Comparison of ENCODE assay signal across 16 mouse cellular contexts in the genomic region with DNA sequence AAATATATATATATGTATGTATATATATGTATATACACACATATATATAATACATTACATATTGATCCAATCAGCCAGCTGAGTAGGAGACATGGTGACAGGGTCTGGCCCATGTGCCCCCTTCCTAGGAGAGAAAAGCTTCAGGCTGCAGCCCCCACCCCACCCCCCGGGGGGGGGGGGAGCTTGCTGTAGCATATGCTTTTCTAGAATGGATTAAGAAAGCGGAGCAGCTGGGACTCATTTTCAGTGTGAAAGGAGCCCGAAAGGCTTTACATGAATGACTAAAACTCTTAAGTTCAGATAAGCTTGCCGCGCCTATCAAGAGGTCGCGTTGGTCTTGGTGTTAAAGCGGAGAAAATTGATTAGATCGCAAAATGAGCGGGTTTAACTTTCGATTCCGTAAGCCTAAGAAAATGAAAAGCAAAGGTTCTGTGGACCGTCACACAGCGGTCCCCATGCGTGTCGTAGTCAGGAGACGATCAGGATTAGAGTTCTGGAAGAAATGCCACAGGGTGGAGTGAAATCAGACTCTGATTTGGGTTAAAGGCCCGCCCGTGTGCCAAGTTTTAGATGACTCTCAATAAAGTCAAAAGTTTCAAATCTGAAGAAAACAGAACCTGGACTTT.
DNase-seq lines count a peak whose midpoint lies in the region; ATAC-seq lines count a peak whose summit lies in the region.
"Had no signal": no experiment of that assay in that cellular context is flagged by ENCODE, and none has a peak within 500 bp of the region (broad histone marks: within the 10 kb centered on the region; RNA-seq: fewer than 3 reads in every experiment).

No protein-coding gene starts in this region.

- no peaks in the 10 kb centered on the region for H3K27me3 ChIP-seq in embryonic facial prominence, embryonic 15.5 days
- no peaks in the 10 kb centered on the region for H3K27me3 ChIP-seq in midbrain, embryonic 10.5 days (ENCODE audit: low read depth, poor library complexity, severe bottlenecking)
- no peaks in the 10 kb centered on the region for H3K27me3 ChIP-seq in neural tube, embryonic 12.5 days (replicated peaks)
- H3K27me3 ChIP-seq in forebrain, embryonic 16.5 days (replicated peaks; ENCODE audit: control insufficient read depth, insufficient read depth, low read length) = no peaks in the 10 kb centered on the region
- H3K27me3 ChIP-seq: kidney, embryonic 15.5 days; limb, embryonic 12.5 days had no signal

- H3K4me1 ChIP-seq in embryonic facial prominence, embryonic 15.5 days = no peaks in the 10 kb centered on the region
- H3K4me1 ChIP-seq in midbrain, embryonic 10.5 days = peaks cover 14% of the 10 kb centered on the region
- 0 out of 2 replicates have a peak, but pooled peaks cover 7% of the 10 kb centered on the region for H3K4me1 ChIP-seq in neural tube, embryonic 12.5 days
- H3K4me1 ChIP-seq in forebrain, embryonic 16.5 days (replicated peaks; ENCODE audit: control insufficient read depth, insufficient read depth, low read length) = peaks cover 4% of the 10 kb centered on the region
- H3K4me1 ChIP-seq: kidney, embryonic 15.5 days; limb, embryonic 12.5 days had no signal

- no peaks in the 10 kb centered on the region for H3K9me3 ChIP-seq in embryonic facial prominence, embryonic 15.5 days (replicated peaks)
- H3K9me3 ChIP-seq in midbrain, embryonic 10.5 days (replicated peaks) = no peaks in the 10 kb centered on the region
- no peaks in the 10 kb centered on the region for H3K9me3 ChIP-seq in neural tube, embryonic 12.5 days
- H3K9me3 ChIP-seq in forebrain, embryonic 16.5 days (ENCODE audit: control insufficient read depth, low read length) = no peaks in the 10 kb centered on the region
- H3K9me3 ChIP-seq: kidney, embryonic 15.5 days; limb, embryonic 12.5 days had no signal

- peak overlapping the region; percentile 30; the same call in 1 of the 2 replicates for H3K4me2 ChIP-seq in embryonic facial prominence, embryonic 15.5 days (replicated peaks)
- H3K4me2 ChIP-seq in neural tube, embryonic 12.5 days (replicated peaks) = 0 out of 2 replicates have a peak overlapping the region, but pooled peaks have one; percentile 18
- no peak overlapping the region for H3K4me2 ChIP-seq in forebrain, embryonic 16.5 days (ENCODE audit: low read length)
- H3K4me2 ChIP-seq: kidney, embryonic 15.5 days; limb, embryonic 12.5 days had no signal

- no peaks in the 10 kb centered on the region for H3K36me3 ChIP-seq in embryonic facial prominence, embryonic 15.5 days
- no peaks in the 10 kb centered on the region for H3K36me3 ChIP-seq in midbrain, embryonic 10.5 days
- H3K36me3 ChIP-seq in neural tube, embryonic 12.5 days = no peaks in the 10 kb centered on the region
- H3K36me3 ChIP-seq in forebrain, embryonic 16.5 days (ENCODE audit: control insufficient read depth, insufficient read depth) = no peaks in the 10 kb centered on the region
- H3K36me3 ChIP-seq: G1E; kidney, embryonic 15.5 days; limb, embryonic 12.5 days had no signal

- peak overlapping the region; percentile 6; the same call in 1 of the 2 replicates for H3K4me3 ChIP-seq in embryonic facial prominence, embryonic 15.5 days (replicated peaks)
- no peak overlapping the region for H3K4me3 ChIP-seq in midbrain, embryonic 10.5 days
- no peak overlapping the region for H3K4me3 ChIP-seq in neural tube, embryonic 12.5 days
- H3K4me3 ChIP-seq in forebrain, embryonic 16.5 days (replicated peaks; ENCODE audit: low read length) = no peak overlapping the region
- H3K4me3 ChIP-seq: erythroblast, embryonic 14.5 days; kidney, embryonic 15.5 days; limb, embryonic 12.5 days had no signal

- DNase-seq in heart, adult 11 months = peak; percentile 67
- DNase-seq in heart, postnatal 4 days = no peak
- DNase-seq in midbrain, embryonic 10.5 days (ENCODE audit: low spot score) = peak; percentile 55
- DNase-seq in kidney, postnatal 36 days = no peak
- no peak for DNase-seq in urinary bladder, adult 2 months (ENCODE audit: low spot score)
- DNase-seq: adrenal gland, postnatal 14 days; cerebellum, postnatal 14 days; liver, postnatal 0 days; lung, postnatal 4 days had no signal

- no peak overlapping the region for H3K9ac ChIP-seq in embryonic facial prominence, embryonic 15.5 days
- no peak overlapping the region for H3K9ac ChIP-seq in neural tube, embryonic 12.5 days
- H3K9ac ChIP-seq in forebrain, embryonic 16.5 days (replicated peaks; ENCODE audit: low read depth, low read length) = no peak overlapping the region
- H3K9ac ChIP-seq: kidney, embryonic 15.5 days; limb, embryonic 12.5 days; liver, postnatal 0 days had no signal

- no peak overlapping the region for H3K27ac ChIP-seq in embryonic facial prominence, embryonic 15.5 days (replicated peaks)
- H3K27ac ChIP-seq in midbrain, embryonic 10.5 days (replicated peaks) = no peak overlapping the region
- H3K27ac ChIP-seq in neural tube, embryonic 12.5 days = no peak overlapping the region
- no peak overlapping the region for H3K27ac ChIP-seq in forebrain, embryonic 16.5 days (ENCODE audit: low read length)
- H3K27ac ChIP-seq: kidney, embryonic 15.5 days; limb, embryonic 12.5 days had no signal

- WGBS in embryonic facial prominence, embryonic 15.5 days = 54% methylated on average over 19 of the region's 19 CpGs
- 75% methylated on average over 19 of the region's 19 CpGs for WGBS in midbrain, embryonic 10.5 days
- 63% methylated on average over 19 of the region's 19 CpGs for WGBS in neural tube, embryonic 12.5 days
- WGBS in forebrain, embryonic 16.5 days = 89% methylated on average over 19 of the region's 19 CpGs

- no peak for ATAC-seq in embryonic facial prominence, embryonic 15.5 days (ENCODE audit: insufficient number of reproducible peaks, low FRiP score, low TSS enrichment, low read depth)
- no peak; the same call in 1 of the 2 replicates for ATAC-seq in neural tube, embryonic 12.5 days (ENCODE audit: low FRiP score, low read depth)
- no peak for ATAC-seq in forebrain, embryonic 16.5 days
- ATAC-seq: liver, postnatal 0 days had no signal

Comparison
In these comparisons a context has a peak if more than half of its experiments do, and no peak if none do; other contexts are left out.
1. DNase-seq: peak in heart, adult 11 months (single experiment) and midbrain, embryonic 10.5 days (single experiment); none in heart, postnatal 4 days (single experiment), kidney, postnatal 36 days (0 of 2) and urinary bladder, adult 2 months (single experiment).